ENCODE assay signal across 29 mouse cellular contexts in genomic region chr12:49393639-49394038, GRCm38 (mm10). TPM values are rescaled to one million over a fixed set of nuclear protein-coding genes. Genes with fewer than 3 reads are reported as not detected.
DNase-seq lines count a peak whose midpoint lies in the region; ATAC-seq and TF ChIP-seq lines count a peak whose summit lies in the region.
"Had no signal": no experiment of that assay in that cellular context is flagged by ENCODE, and none has a peak within 500 bp of the region (broad histone marks: within the 10 kb centered on the region; RNA-seq: fewer than 3 reads in every experiment).

No protein-coding gene starts in this region.

- DNase-seq in left cerebral cortex, adult 2 months (ENCODE audit: extremely low spot score in 1 of 2, low spot score in 2 of 2): no peak
- DNase-seq in left cerebral cortex, adult 9 months (ENCODE audit: low spot score in 2 of 2): no peak
- DNase-seq in forebrain, embryonic 11.5 days (ENCODE audit: low spot score): no peak
- peak; percentile 26 for DNase-seq in retina, embryonic 14.5 days (ENCODE audit: low spot score)
- no peak for DNase-seq in heart, postnatal 36 days
- DNase-seq: adrenal gland, postnatal 25 days; cerebellum, adult 11-12 months; gastrocnemius, postnatal 36 days; kidney, adult 18-20 months; kidney, postnatal 36 days; right cerebral cortex, postnatal 25 days; thymus, adult 18-20 months; thymus, postnatal 4 days had no signal

- 5% methylated on average over 3 of the region's 3 CpGs for WGBS in forebrain, embryonic 11.5 days
- 4% methylated on average over 3 of the region's 3 CpGs for WGBS in neural tube, embryonic 15.5 days

- peak overlapping the region; percentile 98 for H3K27ac ChIP-seq in left cerebral cortex, adult 2 months
- H3K27ac ChIP-seq in cortical plate, adult 2 months (ENCODE audit: insufficient read depth, low read length): no peak overlapping the region
- peak overlapping the region; percentile 73 for H3K27ac ChIP-seq in forebrain, embryonic 11.5 days (ENCODE audit: low read depth, low read length)
- no peak overlapping the region for H3K27ac ChIP-seq in neural tube, embryonic 15.5 days (replicated peaks)
- H3K27ac ChIP-seq: embryonic facial prominence, embryonic 13.5 days; heart, embryonic 10.5 days; hindbrain, embryonic 15.5 days; limb, embryonic 13.5 days; liver, embryonic 14.5 days; midbrain, embryonic 12.5 days; stomach, embryonic 15.5 days had no signal

- peaks cover 3% of the 10 kb centered on the region; the same call in 1 of the 2 replicates for H3K4me1 ChIP-seq in cortical plate, adult 2 months (ENCODE audit: control insufficient read depth, insufficient read depth, low read length)
- 0 out of 2 replicates have a peak, but pooled peaks cover 2% of the 10 kb centered on the region for H3K4me1 ChIP-seq in forebrain, embryonic 11.5 days (replicated peaks; ENCODE audit: control insufficient read depth, insufficient read depth, low read length)
- H3K4me1 ChIP-seq in neural tube, embryonic 15.5 days: peaks cover 4% of the 10 kb centered on the region; the same call in 1 of the 2 replicates
- H3K4me1 ChIP-seq: midbrain, embryonic 12.5 days had no signal

- peak overlapping the region; percentile 72 for H3K4me3 ChIP-seq in left cerebral cortex, adult 2 months
- H3K4me3 ChIP-seq in cortical plate, adult 2 months (ENCODE audit: insufficient read depth, low read length): peak overlapping the region; percentile 50; the same call in 1 of the 2 replicates
- H3K4me3 ChIP-seq in forebrain, embryonic 11.5 days (ENCODE audit: low read depth, low read length): peak overlapping the region; percentile 32
- no peak overlapping the region for H3K4me3 ChIP-seq in neural tube, embryonic 15.5 days (replicated peaks)
- H3K4me3 ChIP-seq: embryonic facial prominence, embryonic 13.5 days; heart, embryonic 10.5 days; hindbrain, embryonic 15.5 days; limb, embryonic 13.5 days; midbrain, embryonic 12.5 days; myocyte; stomach, embryonic 15.5 days had no signal

- H3K27me3 ChIP-seq in forebrain, embryonic 11.5 days (ENCODE audit: control insufficient read depth, insufficient read depth, low read length): peaks cover 10% of the 10 kb centered on the region; the same call in 1 of the 2 replicates
- peaks cover 75% of the 10 kb centered on the region for H3K27me3 ChIP-seq in neural tube, embryonic 15.5 days (replicated peaks)
- H3K27me3 ChIP-seq: CH12.LX had no signal

- TF ChIP-seq POLR2A in cortical plate, adult 2 months (IDR thresholded peaks at IDR 0.05; ENCODE audit: extremely low read depth, insufficient read depth, low read length): no peak

- H3K9ac ChIP-seq in forebrain, embryonic 11.5 days (ENCODE audit: low read length): peak overlapping the region; percentile 69
- H3K9ac ChIP-seq in neural tube, embryonic 15.5 days (replicated peaks): no peak overlapping the region
- H3K9ac ChIP-seq: embryonic facial prominence, embryonic 13.5 days; hindbrain, embryonic 15.5 days; limb, embryonic 13.5 days; liver, embryonic 14.5 days; midbrain, embryonic 12.5 days; stomach, embryonic 15.5 days had no signal

- no peak for TF ChIP-seq CTCF in left cerebral cortex, adult 2 months (IDR thresholded peaks at IDR 0.05)
- TF ChIP-seq CTCF in cortical plate, adult 2 months (IDR thresholded peaks at IDR 0.05; ENCODE audit: extremely low read depth, insufficient read depth, low read length): no peak

- peak overlapping the region; percentile 46 for H3K4me2 ChIP-seq in forebrain, embryonic 11.5 days (ENCODE audit: low read depth, low read length, severe bottlenecking)
- H3K4me2 ChIP-seq in neural tube, embryonic 15.5 days: no peak overlapping the region
- H3K4me2 ChIP-seq: embryonic facial prominence, embryonic 13.5 days; hindbrain, embryonic 15.5 days; limb, embryonic 13.5 days; midbrain, embryonic 12.5 days; stomach, embryonic 15.5 days had no signal

- H3K9me3 ChIP-seq in forebrain, embryonic 11.5 days (ENCODE audit: control insufficient read depth, low read length): no peaks in the 10 kb centered on the region
- H3K9me3 ChIP-seq in neural tube, embryonic 15.5 days (replicated peaks): no peaks in the 10 kb centered on the region
- H3K9me3 ChIP-seq: embryonic facial prominence, embryonic 13.5 days; heart, embryonic 10.5 days; hindbrain, embryonic 15.5 days; limb, embryonic 13.5 days; midbrain, embryonic 12.5 days; stomach, embryonic 15.5 days had no signal

- 0 out of 2 replicates have a peak, but pooled peaks have one; percentile 7 for ATAC-seq in forebrain, embryonic 11.5 days (replicated peaks; ENCODE audit: low FRiP score)
- no peak for ATAC-seq in neural tube, embryonic 15.5 days (ENCODE audit: low FRiP score)

- no peaks in the 10 kb centered on the region for H3K36me3 ChIP-seq in forebrain, embryonic 11.5 days (ENCODE audit: control insufficient read depth, insufficient read depth, low read length)
- no peaks in the 10 kb centered on the region for H3K36me3 ChIP-seq in neural tube, embryonic 15.5 days
- H3K36me3 ChIP-seq: embryonic facial prominence, embryonic 13.5 days; heart, embryonic 10.5 days; hindbrain, embryonic 15.5 days; limb, embryonic 13.5 days; midbrain, embryonic 12.5 days; stomach, embryonic 15.5 days had no signal

- intact Hi-C loops in left cerebral cortex, adult 2 months (cut with DNase I): loop anchor here (2.0 to 5.0 kb wide), 4 partner anchors 17 to 889 kb away; no protein-coding TSS in a partner anchor
- intact Hi-C loops in heart, postnatal 36 days (cut with DNase I): no loop called here

RNA-seq across cellular contexts. Expression of gene Gm43517, which starts 8.7 kb away (rescaled TPM):
- total RNA-seq in left cerebral cortex, adult 2 months (2021): 1 to 10 TPM; 6.9 to 8.6 TPM
- polyA plus RNA-seq in cortical plate, adult 2 months (2012; rRNA removed): 2.1 and 2.3 TPM in 2 replicates
- polyA plus RNA-seq in forebrain, embryonic 11.5 days (2014; fragmentation: Nextera tagmentation; extraction: Ambion mirVana): 1.3 and 1.4 TPM in 2 replicates
- polyA plus RNA-seq in neural tube, embryonic 15.5 days (2015; fragmentation: Nextera tagmentation; extraction: Ambion mirVana): not detected in 2 replicates
- total RNA-seq in heart, postnatal 36 days (2021): not detected
- total RNA-seq: adrenal gland, postnatal 25 days; CH12.LX; gastrocnemius, postnatal 36 days; MEL had no signal
- polyA plus RNA-seq: embryonic facial prominence, embryonic 13.5 days; heart, embryonic 10.5 days; heart, postnatal 0 days; hindbrain, embryonic 15.5 days; limb, embryonic 13.5 days; liver, embryonic 14.5 days; lung, embryonic 16.5 days; myocyte; neural tube, embryonic 14.5 days; spleen, adult 2 months; stomach, embryonic 15.5 days had no signal

RNA-seq across cellular contexts. Expression of gene Foxg1, which starts 11.2 kb away (rescaled TPM):
- total RNA-seq in left cerebral cortex, adult 2 months (2021): 100 to 1,000 TPM; 111 to 112 TPM
- polyA plus RNA-seq in cortical plate, adult 2 months (2012; rRNA removed): 61.2 and 63.1 TPM in 2 replicates
- 40.4 and 45.5 TPM in 2 replicates for polyA plus RNA-seq in forebrain, embryonic 11.5 days (2014; fragmentation: Nextera tagmentation; extraction: Ambion mirVana)
- 0.36 TPM in 1 of 2 replicates, not detected in the other for polyA plus RNA-seq in neural tube, embryonic 15.5 days (2015; fragmentation: Nextera tagmentation; extraction: Ambion mirVana)
- total RNA-seq in heart, postnatal 36 days (2021): not detected
- total RNA-seq: adrenal gland, postnatal 25 days; CH12.LX; gastrocnemius, postnatal 36 days; MEL had no signal
- polyA plus RNA-seq: heart, postnatal 0 days; limb, embryonic 13.5 days; liver, embryonic 14.5 days; myocyte; neural tube, embryonic 14.5 days; spleen, adult 2 months had no signal

Comparison
In these comparisons a context has a peak if more than half of its experiments do, and no peak if none do; other contexts are left out.
1. H3K27ac ChIP-seq: peak in left cerebral cortex, adult 2 months (single experiment) and forebrain, embryonic 11.5 days (single experiment); none in cortical plate, adult 2 months (single experiment) and neural tube, embryonic 15.5 days (single experiment).
2. RNA of gene Foxg1, which starts 11.2 kb away (polyA plus RNA-seq): 61.2 to 63.1 TPM in cortical plate, adult 2 months and 40.4 to 45.5 TPM in forebrain, embryonic 11.5 days; 0.36 TPM in neural tube, embryonic 15.5 days; every median in the first group is over 10 times any median in the second.